Mouse (Mus musculus) cortical plate, adult 2 months (tissue): ENCODE results near the gene Ggn.

ENCODE experiments used
- CTCF ChIP-seq: fragments of 200-500 bp; IDR thresholded peaks from 2 replicates; pipeline ENCODE4 v1.5.1; 2011; ENCODE audit warnings: mild to moderate bottlenecking, control low read depth, low read length; ENCODE audit not compliant: insufficient read depth; ENCODE audit errors: extremely low read depth
- POLR2A ChIP-seq: fragments of 200-500 bp; IDR thresholded peaks from 2 replicates; pipeline ENCODE4 v1.6.1; 2011; ENCODE audit warnings: mild to moderate bottlenecking, low read length, control low read depth; ENCODE audit not compliant: insufficient read depth; ENCODE audit errors: extremely low read depth

- no peak for TF ChIP-seq CTCF
- TF ChIP-seq POLR2A: no peak
Measured at GRCm38 (mm10) chr7:29122821-29123220, 47.2 kb upstream of the Ggn start.
